Mouse (Mus musculus) liver, embryonic 13.5 days (tissue): ENCODE results near the gene Rbm4. TPM values are rescaled to one million over a fixed set of nuclear protein-coding genes. Genes with fewer than 3 reads are reported as not detected.

ENCODE experiments used
- ATAC-seq: fragments of 200-750 bp; cut with Nextera tagmentation; 2 replicates; pipeline ENCODE4 v1.8.0; 2017; ENCODE audit warnings: low read depth, mild to moderate bottlenecking, moderate number of reproducible peaks, moderate library complexity
- DNase-seq: peaks from one replicate; pipeline ENCODE4 v3.0.0; 2022
- H3K27ac ChIP-seq: fragments of 300-500 bp; sonication (generic); 2 replicates; pipeline ENCODE4 v1.5.1; 2015; ENCODE audit warnings: moderate library complexity, mild to moderate bottlenecking, inconsistent platforms
- H3K27me3 ChIP-seq: fragments of 300-500 bp; sonication (generic); 2 replicates; pipeline ENCODE4 v1.6.1; 2015; ENCODE audit warnings: mild to moderate bottlenecking, inconsistent platforms
- H3K36me3 ChIP-seq: fragments of 300-500 bp; sonication (generic); 2 replicates; pipeline ENCODE4 v1.6.1; 2015; ENCODE audit warnings: mild to moderate bottlenecking, inconsistent platforms
- H3K4me1 ChIP-seq: fragments of 300-500 bp; sonication (generic); replicated peaks from 2 replicates; pipeline ENCODE4 v1.6.1; 2015; ENCODE audit warnings: inconsistent platforms
- H3K4me2 ChIP-seq: fragments of 300-500 bp; sonication (generic); 2 replicates; pipeline ENCODE4 v1.6.1; 2015; ENCODE audit warnings: inconsistent platforms, mild to moderate bottlenecking, moderate library complexity
- H3K4me3 ChIP-seq: fragments of 300-500 bp; sonication (generic); replicated peaks from 2 replicates; pipeline ENCODE4 v1.5.1; 2015; ENCODE audit warnings: mild to moderate bottlenecking, inconsistent platforms
- H3K9ac ChIP-seq: fragments of 300-500 bp; sonication (generic); 2 replicates; pipeline ENCODE4 v1.6.1; 2015; ENCODE audit warnings: mild to moderate bottlenecking, inconsistent platforms
- H3K9me3 ChIP-seq: fragments of 300-500 bp; sonication (generic); replicated peaks from 2 replicates; pipeline ENCODE4 v1.6.1; 2016; ENCODE audit warnings: inconsistent platforms
- WGBS: fragments of 180-500 bp; shearing (Covaris S2); methylation state at CpG from one replicate; pipeline ENCODE4 v1.1.7; 2015; ENCODE audit not compliant: insufficient replicate concordance; 5-methylcytosine and 5-hydroxymethylcytosine counted together
- polyA plus RNA-seq: library from polyadenylated mRNA; unstranded; fragments of >200 nt; fragmentation: Nextera tagmentation; extraction: Ambion mirVana; gene quantifications from 2 replicates; pipeline ENCODE4 v1.2.1, GENCODE M21; 2015

Rbm4 gene
- polyA plus RNA-seq, 1 experiment from 2014 or later, result 26.5 TPM

DNA sequence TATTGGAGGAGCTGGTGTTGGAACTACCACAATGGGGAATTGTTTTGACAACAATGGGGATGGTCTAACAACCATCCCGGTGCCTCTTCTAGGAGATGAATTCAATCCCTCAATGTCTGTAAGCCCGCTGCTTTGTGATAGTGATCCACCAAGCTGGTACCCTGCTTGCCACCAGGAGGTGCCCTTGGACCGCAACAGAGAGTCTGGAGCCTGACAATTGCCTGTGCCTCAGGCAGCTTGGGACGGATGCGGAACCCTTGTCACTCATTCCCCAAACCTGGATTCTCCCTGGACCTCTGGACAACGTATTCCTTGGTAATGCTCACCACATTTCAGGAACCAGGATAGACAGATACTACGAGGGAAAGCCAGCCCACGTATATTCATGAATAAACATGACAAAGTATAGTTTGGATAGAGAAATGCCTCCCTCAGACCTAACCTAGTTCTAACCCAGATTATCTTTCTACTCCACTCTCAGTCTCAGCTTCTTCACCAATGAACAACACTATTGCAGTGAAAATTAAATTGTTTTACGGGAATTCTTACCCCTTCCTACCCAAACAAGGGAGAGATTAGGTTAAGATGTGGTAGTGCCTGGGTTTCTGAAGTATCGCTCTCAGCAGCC, 38.0 kb downstream of the Rbm4 start:
- H3K4me3 ChIP-seq, result peak overlapping the region; percentile 80
- DNase-seq, result peak; percentile 82
- H3K9me3 ChIP-seq, result no peaks in the 10 kb centered on the region
- WGBS, result 1% methylated on average over 10 of the region's 10 CpGs
- ATAC-seq, result peak; percentile 70
- no peaks in the 10 kb centered on the region for H3K27me3 ChIP-seq
- H3K9ac ChIP-seq, result peak overlapping the region; percentile 82
- peak overlapping the region; percentile 83 for H3K4me2 ChIP-seq
- peak overlapping the region; percentile 84 for H3K27ac ChIP-seq
- H3K36me3 ChIP-seq, result peaks cover 11% of the 10 kb centered on the region
- H3K4me1 ChIP-seq, result peaks cover 25% of the 10 kb centered on the region

- Histone ChIP-seq H3K4me2 (no peak overlapping the region), H3K4me3 (no peak overlapping the region), H3K4me1 (no peaks in the 10 kb centered on the region; the same call in 1 of the 2 replicates), H3K27me3 (no peaks in the 10 kb centered on the region), H3K27ac (no peak overlapping the region), H3K9ac (no peak overlapping the region), H3K36me3 (no peaks in the 10 kb centered on the region), H3K9me3 (no peaks in the 10 kb centered on the region)
- no peak for DNase-seq
- 65% methylated on average over 6 of the region's 6 CpGs for WGBS
- ATAC-seq, result no peak
These were observed 43.7 kb downstream of the Rbm4 start for GRCm38 (mm10) chr19:4749975-4750374.

- Histone ChIP-seq H3K27ac (no peak overlapping the region), H3K36me3 (no peaks in the 10 kb centered on the region), H3K4me1 (no peaks in the 10 kb centered on the region; the same call in 1 of the 2 replicates), H3K4me3 (no peak overlapping the region), H3K4me2 (no peak overlapping the region), H3K9me3 (no peaks in the 10 kb centered on the region), H3K27me3 (no peaks in the 10 kb centered on the region), H3K9ac (no peak overlapping the region)
- 78% methylated on average over 10 of the region's 10 CpGs for WGBS
- DNase-seq (no peak), ATAC-seq (no peak)
These were observed 45.2 kb downstream of the Rbm4 start for GRCm38 (mm10) chr19:4748493-4748892.

DNA sequence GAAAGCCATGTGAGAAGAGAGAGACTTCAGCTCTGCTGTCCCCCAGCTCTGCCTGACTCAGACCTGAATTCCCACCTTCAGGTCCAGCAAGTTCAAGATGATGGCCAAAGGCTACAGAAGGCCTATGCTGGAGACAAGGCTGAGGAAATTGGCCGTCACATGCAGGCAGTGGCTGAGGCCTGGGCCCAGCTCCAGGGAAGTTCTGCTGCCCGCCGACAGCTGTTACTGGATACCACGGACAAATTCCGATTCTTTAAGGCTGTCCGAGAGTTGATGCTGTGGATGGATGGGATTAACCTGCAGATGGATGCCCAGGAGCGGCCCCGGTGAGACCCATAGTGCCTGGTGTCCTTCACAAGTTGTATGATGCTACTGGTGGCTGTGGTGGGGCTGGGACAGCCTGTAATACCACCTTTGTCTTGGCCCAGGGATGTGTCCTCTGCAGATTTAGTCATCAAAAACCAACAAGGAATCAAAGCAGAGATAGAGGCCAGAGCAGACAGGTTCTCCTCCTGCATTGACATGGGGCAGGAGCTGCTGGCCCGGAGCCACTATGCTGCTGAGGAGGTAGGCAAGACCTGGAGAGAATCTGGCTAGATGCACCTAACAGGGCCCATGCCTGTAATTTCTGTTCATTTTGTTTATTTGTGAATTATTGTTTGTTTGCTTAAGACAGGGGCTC, 45.9 kb downstream of the Rbm4 start:
- DNase-seq, result no peak
- no peaks in the 10 kb centered on the region for H3K27me3 ChIP-seq
- no peak overlapping the region for H3K4me3 ChIP-seq
- no peak overlapping the region for H3K27ac ChIP-seq
- no peaks in the 10 kb centered on the region for H3K9me3 ChIP-seq
- no peaks in the 10 kb centered on the region for H3K36me3 ChIP-seq
- no peaks in the 10 kb centered on the region; the same call in 1 of the 2 replicates for H3K4me1 ChIP-seq
- WGBS, result 81% methylated on average over 9 of the region's 9 CpGs
- no peak overlapping the region for H3K4me2 ChIP-seq
- ATAC-seq, result no peak
- H3K9ac ChIP-seq, result no peak overlapping the region

- no peaks in the 10 kb centered on the region for H3K27me3 ChIP-seq
- no peak for DNase-seq
- WGBS, result 80% methylated on average over 14 of the region's 14 CpGs
- no peak for ATAC-seq
- H3K9ac ChIP-seq, result no peak overlapping the region
- H3K4me1 ChIP-seq, result no peaks in the 10 kb centered on the region; the same call in 1 of the 2 replicates
- H3K27ac ChIP-seq, result no peak overlapping the region
- H3K4me2 ChIP-seq, result no peak overlapping the region
- no peaks in the 10 kb centered on the region for H3K9me3 ChIP-seq
- no peaks in the 10 kb centered on the region for H3K36me3 ChIP-seq
- H3K4me3 ChIP-seq, result no peak overlapping the region
These were observed 47.1 kb downstream of the Rbm4 start for GRCm38 (mm10) chr19:4746611-4747010.

DNA sequence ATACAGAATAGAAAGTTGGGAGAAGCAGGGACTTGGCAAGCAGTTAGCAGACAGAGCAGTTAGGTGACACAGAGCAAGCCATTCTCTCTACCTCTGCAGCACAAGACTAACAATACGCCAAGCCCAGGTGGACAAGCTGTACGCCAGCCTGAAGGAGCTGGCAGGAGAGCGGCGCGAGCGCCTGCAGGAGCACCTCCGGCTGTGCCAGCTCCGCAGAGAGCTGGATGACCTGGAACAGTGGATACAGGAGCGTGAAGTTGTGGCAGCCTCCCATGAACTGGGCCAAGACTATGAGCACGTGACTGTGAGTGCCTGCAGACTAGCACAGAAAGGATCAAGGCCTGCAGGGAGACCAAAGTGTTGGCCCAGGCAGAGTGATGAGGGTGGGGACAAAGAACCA, 48.0 kb downstream of the Rbm4 start:
- no peaks in the 10 kb centered on the region for H3K9me3 ChIP-seq
- no peaks in the 10 kb centered on the region; the same call in 1 of the 2 replicates for H3K4me1 ChIP-seq
- H3K4me3 ChIP-seq, result no peak overlapping the region
- WGBS, result 82% methylated on average over 10 of the region's 10 CpGs
- no peak for ATAC-seq
- no peak for DNase-seq
- no peaks in the 10 kb centered on the region for H3K36me3 ChIP-seq
- no peaks in the 10 kb centered on the region for H3K27me3 ChIP-seq
- no peak overlapping the region for H3K27ac ChIP-seq
- H3K4me2 ChIP-seq, result no peak overlapping the region
- no peak overlapping the region for H3K9ac ChIP-seq

- no peak overlapping the region for H3K4me3 ChIP-seq
- H3K9me3 ChIP-seq, result no peaks in the 10 kb centered on the region
- H3K4me1 ChIP-seq, result no peaks in the 10 kb centered on the region; the same call in 1 of the 2 replicates
- no peaks in the 10 kb centered on the region for H3K27me3 ChIP-seq
- H3K27ac ChIP-seq, result no peak overlapping the region
- no peak overlapping the region for H3K4me2 ChIP-seq
- no peak for DNase-seq
- WGBS, result 69% methylated on average over 9 of the region's 9 CpGs
- no peak overlapping the region for H3K9ac ChIP-seq
- no peaks in the 10 kb centered on the region for H3K36me3 ChIP-seq
- ATAC-seq, result no peak
These were observed 48.6 kb downstream of the Rbm4 start for GRCm38 (mm10) chr19:4745057-4745456.

- Histone ChIP-seq H3K27ac (no peak overlapping the region), H3K27me3 (no peaks in the 10 kb centered on the region), H3K9ac (no peak overlapping the region), H3K36me3 (no peaks in the 10 kb centered on the region), H3K4me2 (no peak overlapping the region), H3K9me3 (no peaks in the 10 kb centered on the region), H3K4me1 (no peaks in the 10 kb centered on the region; the same call in 1 of the 2 replicates), H3K4me3 (no peak overlapping the region)
- 74% methylated on average over 14 of the region's 14 CpGs for WGBS
- DNase-seq (no peak), ATAC-seq (no peak)
These were observed 49.7 kb downstream of the Rbm4 start for GRCm38 (mm10) chr19:4744026-4744425.

DNA sequence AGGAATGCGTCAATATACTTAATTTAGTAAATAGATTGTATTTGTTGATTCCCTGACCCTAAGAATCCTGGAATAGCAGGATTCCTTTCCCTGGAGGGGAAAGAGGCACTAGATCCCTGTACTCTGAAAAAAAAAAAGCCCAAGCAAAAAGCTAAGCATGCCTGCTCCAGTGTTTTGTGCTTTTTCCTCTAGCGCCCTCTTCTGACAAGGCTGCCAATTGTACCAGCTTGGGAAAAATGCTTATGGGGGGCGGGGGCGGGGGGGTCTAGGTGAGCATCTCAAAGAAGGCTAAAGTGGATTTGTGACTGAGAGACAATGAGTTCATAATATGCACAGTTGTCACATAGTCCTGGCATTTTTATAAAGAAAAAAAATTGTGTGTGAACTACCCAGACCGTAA, 50.2 kb downstream of the Rbm4 start:
- no peak for DNase-seq
- Histone ChIP-seq H3K27ac (no peak overlapping the region), H3K9ac (no peak overlapping the region), H3K9me3 (no peaks in the 10 kb centered on the region), H3K4me2 (no peak overlapping the region), H3K4me1 (no peaks in the 10 kb centered on the region; the same call in 1 of the 2 replicates), H3K4me3 (no peak overlapping the region), H3K27me3 (no peaks in the 10 kb centered on the region), H3K36me3 (no peaks in the 10 kb centered on the region)
- no peak for ATAC-seq
- 38% methylated on average over 5 of the region's 5 CpGs for WGBS

DNA sequence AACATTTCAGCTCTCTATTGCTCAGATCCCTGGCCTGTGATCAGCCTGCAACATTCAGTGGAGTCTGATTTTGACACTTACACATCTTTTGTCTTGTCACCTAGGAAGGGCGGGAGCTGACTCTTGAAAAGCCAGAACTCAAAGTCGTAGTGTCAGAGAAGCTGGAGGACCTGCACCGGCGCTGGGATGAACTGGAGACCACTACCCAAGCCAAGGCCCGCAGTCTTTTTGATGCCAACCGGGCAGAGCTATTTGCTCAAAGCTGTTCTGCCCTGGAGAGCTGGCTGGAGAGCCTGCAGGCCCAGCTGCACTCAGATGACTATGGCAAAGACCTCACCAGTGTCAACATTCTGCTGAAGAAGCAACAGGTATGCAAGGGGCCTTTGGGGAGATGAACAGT, 51.5 kb downstream of the Rbm4 start:
- H3K9ac ChIP-seq, result no peak overlapping the region
- no peaks in the 10 kb centered on the region for H3K36me3 ChIP-seq
- H3K4me3 ChIP-seq, result no peak overlapping the region
- no peaks in the 10 kb centered on the region; the same call in 1 of the 2 replicates for H3K4me1 ChIP-seq
- H3K9me3 ChIP-seq, result no peaks in the 10 kb centered on the region
- no peak overlapping the region for H3K4me2 ChIP-seq
- ATAC-seq (no peak), DNase-seq (no peak)
- H3K27ac ChIP-seq, result no peak overlapping the region
- no peaks in the 10 kb centered on the region for H3K27me3 ChIP-seq
- WGBS, result 79% methylated on average over 6 of the region's 6 CpGs

DNA sequence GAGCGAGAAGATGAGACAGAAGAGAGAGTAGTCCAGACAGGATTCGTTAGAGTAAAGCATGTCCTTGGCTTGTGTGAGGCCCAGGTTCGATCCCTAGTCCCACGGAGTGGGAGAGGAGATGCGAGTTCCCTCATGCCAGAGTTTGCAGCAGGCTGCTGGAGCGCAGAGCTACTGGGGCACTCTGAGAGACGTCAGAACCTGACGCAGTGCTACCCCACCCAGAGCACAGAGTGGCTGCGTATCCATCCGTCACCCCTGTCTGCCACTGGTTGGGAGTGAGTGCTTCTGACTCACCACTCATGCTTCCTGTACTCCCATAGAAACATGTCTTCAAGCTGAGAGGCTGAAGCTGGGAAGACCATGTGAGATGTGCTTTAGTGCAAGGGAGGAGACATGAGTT, 52.2 kb downstream of the Rbm4 start:
- H3K4me2 ChIP-seq, result no peak overlapping the region
- no peak overlapping the region for H3K27ac ChIP-seq
- H3K9me3 ChIP-seq, result no peaks in the 10 kb centered on the region
- H3K4me3 ChIP-seq, result no peak overlapping the region
- WGBS, result 71% methylated on average over 10 of the region's 10 CpGs
- no peaks in the 10 kb centered on the region for H3K27me3 ChIP-seq
- no peak for DNase-seq
- H3K9ac ChIP-seq, result no peak overlapping the region
- no peaks in the 10 kb centered on the region; the same call in 1 of the 2 replicates for H3K4me1 ChIP-seq
- H3K36me3 ChIP-seq, result no peaks in the 10 kb centered on the region
- no peak for ATAC-seq

DNA sequence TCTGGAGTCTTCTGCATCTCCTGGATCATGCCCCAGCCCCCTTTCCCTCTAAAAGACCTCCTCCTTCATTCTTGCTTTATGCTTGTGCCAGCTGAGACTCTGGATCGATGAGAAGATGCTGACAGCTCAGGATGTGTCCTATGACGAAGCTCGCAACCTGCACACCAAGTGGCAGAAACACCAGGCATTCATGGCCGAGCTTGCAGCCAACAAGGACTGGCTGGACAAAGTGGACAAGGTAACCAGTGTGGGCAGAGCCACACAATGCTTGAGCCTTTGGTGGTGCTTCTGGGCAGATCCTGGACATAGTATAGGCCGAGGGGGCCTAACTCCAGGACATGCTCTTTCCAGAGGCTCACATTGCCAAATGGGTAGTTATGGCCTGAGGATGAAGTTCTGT, 53.9 kb downstream of the Rbm4 start:
- H3K4me2 ChIP-seq, result no peak overlapping the region
- ATAC-seq (no peak), DNase-seq (no peak)
- WGBS, result 71% methylated on average over 5 of the region's 5 CpGs
- H3K4me1 ChIP-seq, result no peaks in the 10 kb centered on the region
- H3K9ac ChIP-seq, result no peak overlapping the region
- H3K9me3 ChIP-seq, result no peaks in the 10 kb centered on the region
- no peaks in the 10 kb centered on the region for H3K36me3 ChIP-seq
- H3K27me3 ChIP-seq, result no peaks in the 10 kb centered on the region
- no peak overlapping the region for H3K27ac ChIP-seq
- no peak overlapping the region for H3K4me3 ChIP-seq
